Mouse (Mus musculus): ENCODE data around the gene Ppp2r5b. TPM values are rescaled to one million over a fixed set of nuclear protein-coding genes. Genes with fewer than 3 reads are reported as not detected.

The Ppp2r5b gene
- total and polyA plus RNA-seq, 2 experiments from 2014 or later = 160 to 272 TPM

GRCm38 (mm10) chr19:6268670-6269132, 33.0 kb upstream of the Ppp2r5b start:
- WGBS = 81% methylated on average over 7 of the region's 7 CpGs
- no peak for DNase-seq (ENCODE audit: low spot score)
- no peak overlapping the region for H3K27ac ChIP-seq
- no peak for TF ChIP-seq CTCF (IDR thresholded peaks at IDR 0.05; ENCODE audit: low read depth)
- no peaks in the 10 kb centered on the region for H3K27me3 ChIP-seq (ENCODE audit: insufficient read depth, low read length)
- no peak for ATAC-seq
- no peak overlapping the region for H3K4me2 ChIP-seq (ENCODE audit: low read depth, low read length)
- H3K4me3 ChIP-seq (ENCODE audit: low read length) = no peak overlapping the region
- no peaks in the 10 kb centered on the region for H3K4me1 ChIP-seq (ENCODE audit: insufficient read depth, low read length)
- H3K9ac ChIP-seq (replicated peaks; ENCODE audit: low read length) = no peak overlapping the region
- H3K9me3 ChIP-seq (ENCODE audit: low read length) = no peaks in the 10 kb centered on the region
- H3K36me3 ChIP-seq (ENCODE audit: insufficient read depth, low read length) = no peaks in the 10 kb centered on the region

DNA sequence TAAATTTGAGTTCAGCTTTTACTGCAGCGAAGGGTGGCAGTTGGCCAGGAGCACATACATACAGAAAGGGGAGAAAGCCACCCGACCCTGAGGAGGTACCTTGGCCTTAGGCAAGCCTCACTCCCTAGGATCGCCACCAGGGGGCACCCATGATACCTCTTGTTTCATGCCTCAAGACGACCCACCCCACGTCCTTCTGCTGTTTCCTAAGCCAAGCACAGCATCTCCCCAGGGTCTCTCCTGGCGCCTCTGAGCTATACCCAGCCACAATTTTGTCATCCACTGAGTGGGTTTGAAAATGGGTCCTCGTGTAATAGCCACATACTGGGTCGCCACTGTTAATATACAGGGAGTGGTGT, 32.5 kb upstream of the Ppp2r5b start:
- H3K9me3 ChIP-seq (ENCODE audit: low read length) = no peaks in the 10 kb centered on the region
- no peak overlapping the region for H3K27ac ChIP-seq
- peak; percentile 90 for DNase-seq (ENCODE audit: low spot score)
- no peaks in the 10 kb centered on the region for H3K36me3 ChIP-seq (ENCODE audit: insufficient read depth, low read length)
- peak; percentile 91 for TF ChIP-seq CTCF (IDR thresholded peaks at IDR 0.05; ENCODE audit: low read depth)
- ATAC-seq = peak; percentile 70; the same call in 1 of the 2 replicates
- H3K27me3 ChIP-seq (ENCODE audit: insufficient read depth, low read length) = no peaks in the 10 kb centered on the region
- H3K4me1 ChIP-seq (ENCODE audit: insufficient read depth, low read length) = no peaks in the 10 kb centered on the region
- no peak overlapping the region for H3K9ac ChIP-seq (replicated peaks; ENCODE audit: low read length)
- 13% methylated on average over 8 of the region's 8 CpGs for WGBS
- H3K4me2 ChIP-seq (ENCODE audit: low read depth, low read length) = no peak overlapping the region
- H3K4me3 ChIP-seq (ENCODE audit: low read length) = no peak overlapping the region

GRCm38 (mm10) chr19:6267306-6268169, 31.9 kb upstream of the Ppp2r5b start:
- no peaks in the 10 kb centered on the region for H3K27me3 ChIP-seq (ENCODE audit: insufficient read depth, low read length)
- no peak overlapping the region for H3K4me2 ChIP-seq (ENCODE audit: low read depth, low read length)
- WGBS = 42% methylated on average over 11 of the region's 11 CpGs
- H3K4me3 ChIP-seq (ENCODE audit: low read length) = no peak overlapping the region
- H3K27ac ChIP-seq = peak overlapping the region; percentile 58; the same call in 1 of the 2 replicates
- H3K4me1 ChIP-seq (ENCODE audit: insufficient read depth, low read length) = no peaks in the 10 kb centered on the region
- ATAC-seq (no peak), DNase-seq (ENCODE audit: low spot score) (peak; percentile 47)
- TF ChIP-seq CTCF (IDR thresholded peaks at IDR 0.05; ENCODE audit: low read depth) = no peak
- no peaks in the 10 kb centered on the region; the same call in 1 of the 2 replicates for H3K36me3 ChIP-seq (ENCODE audit: insufficient read depth, low read length)
- no peak overlapping the region for H3K9ac ChIP-seq (replicated peaks; ENCODE audit: low read length)
- H3K9me3 ChIP-seq (ENCODE audit: low read length) = no peaks in the 10 kb centered on the region

DNA sequence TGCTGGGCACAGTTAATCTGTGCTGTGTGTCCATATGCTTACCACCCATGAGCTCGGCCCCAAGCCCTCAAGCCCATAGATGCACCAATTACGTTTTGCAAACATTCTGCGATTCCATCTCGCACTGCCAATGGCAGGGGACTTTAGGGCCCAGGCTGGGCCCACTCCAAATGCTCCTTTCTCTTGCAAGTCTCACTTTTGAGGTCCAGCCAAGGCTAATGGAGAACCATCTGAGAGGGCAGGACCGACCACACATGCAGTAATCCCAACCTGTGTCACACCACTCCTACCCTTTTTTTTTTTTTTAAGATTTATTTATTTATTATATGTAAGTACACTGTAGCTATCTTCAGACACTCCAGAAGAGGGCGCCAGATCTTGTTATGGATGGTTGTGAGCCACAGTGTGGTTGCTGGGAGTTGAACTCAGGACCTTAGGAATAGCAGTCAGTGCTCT, 30.1 kb upstream of the Ppp2r5b start:
- no peak for TF ChIP-seq CTCF (IDR thresholded peaks at IDR 0.05; ENCODE audit: low read depth)
- ATAC-seq (no peak), DNase-seq (ENCODE audit: low spot score) (no peak)
- H3K4me1 ChIP-seq (ENCODE audit: insufficient read depth, low read length) = no peaks in the 10 kb centered on the region
- no peaks in the 10 kb centered on the region for H3K27me3 ChIP-seq (ENCODE audit: insufficient read depth, low read length)
- no peak overlapping the region for H3K4me2 ChIP-seq (ENCODE audit: low read depth, low read length)
- WGBS = 53% methylated on average over 6 of the region's 6 CpGs
- no peak overlapping the region for H3K27ac ChIP-seq
- no peak overlapping the region for H3K4me3 ChIP-seq (ENCODE audit: low read length)
- H3K9ac ChIP-seq (replicated peaks; ENCODE audit: low read length) = no peak overlapping the region
- H3K36me3 ChIP-seq (ENCODE audit: insufficient read depth, low read length) = peaks cover 14% of the 10 kb centered on the region; the same call in 1 of the 2 replicates
- no peaks in the 10 kb centered on the region for H3K9me3 ChIP-seq (ENCODE audit: low read length)

- Histone ChIP-seq H3K4me2 (ENCODE audit: low read depth, low read length) (no peak overlapping the region), H3K9me3 (ENCODE audit: low read length) (no peaks in the 10 kb centered on the region), H3K27ac (no peak overlapping the region), H3K27me3 (ENCODE audit: insufficient read depth, low read length) (no peaks in the 10 kb centered on the region), H3K9ac (replicated peaks; ENCODE audit: low read length) (no peak overlapping the region), H3K4me3 (ENCODE audit: low read length) (no peak overlapping the region), H3K4me1 (ENCODE audit: insufficient read depth, low read length) (no peaks in the 10 kb centered on the region), H3K36me3 (ENCODE audit: insufficient read depth, low read length) (peaks cover 20% of the 10 kb centered on the region; the same call in 1 of the 2 replicates)
- 85% methylated on average over 8 of the region's 8 CpGs for WGBS
- TF ChIP-seq CTCF (IDR thresholded peaks at IDR 0.05; ENCODE audit: low read depth) = no peak
- ATAC-seq (no peak), DNase-seq (ENCODE audit: low spot score) (no peak)
Measured at GRCm38 (mm10) chr19:6264945-6265344, 29.3 kb upstream of the Ppp2r5b start.

DNA sequence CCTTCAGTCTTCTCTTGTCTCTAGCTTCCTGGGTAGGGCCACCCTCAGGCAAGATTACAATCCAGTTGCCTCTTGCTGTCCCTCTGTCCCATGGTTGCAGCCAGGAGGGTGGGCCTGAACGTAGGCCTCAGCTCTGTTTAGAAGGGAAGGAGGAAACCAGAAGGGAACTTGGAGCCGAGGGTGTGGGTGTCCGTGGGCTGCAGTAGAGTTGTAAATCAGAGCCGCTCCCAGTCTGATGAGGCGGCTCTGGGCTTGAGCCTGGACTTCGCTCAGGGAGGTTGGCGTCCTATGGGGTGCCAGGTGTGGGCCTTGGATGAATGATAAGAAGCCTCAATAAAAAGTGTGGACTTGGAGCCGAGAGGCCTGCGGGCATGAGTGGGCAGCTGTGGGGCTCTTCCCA, 28.5 kb upstream of the Ppp2r5b start:
- Histone ChIP-seq H3K9ac (replicated peaks; ENCODE audit: low read length) (no peak overlapping the region), H3K4me2 (ENCODE audit: low read depth, low read length) (no peak overlapping the region)
- ATAC-seq = no peak

More for the DNA sequence above, 28.5 kb upstream of the Ppp2r5b start:
- H3K27me3 ChIP-seq (ENCODE audit: insufficient read depth, low read length) = no peaks in the 10 kb centered on the region
- TF ChIP-seq CTCF (IDR thresholded peaks at IDR 0.05; ENCODE audit: low read depth) = no peak
- no peak overlapping the region for H3K4me3 ChIP-seq (ENCODE audit: low read length)
- DNase-seq (ENCODE audit: low spot score) = no peak
- peaks cover 22% of the 10 kb centered on the region; the same call in 1 of the 2 replicates for H3K36me3 ChIP-seq (ENCODE audit: insufficient read depth, low read length)
- H3K4me1 ChIP-seq (ENCODE audit: insufficient read depth, low read length) = no peaks in the 10 kb centered on the region
- no peaks in the 10 kb centered on the region for H3K9me3 ChIP-seq (ENCODE audit: low read length)
- no peak overlapping the region for H3K27ac ChIP-seq
- 77% methylated on average over 9 of the region's 9 CpGs for WGBS
